Mouse (Mus musculus): ENCODE measurements at regions not wholly inside any gene's neighbourhood (a gene's known extent, or its start where the extent isn't known, plus 50 kb on each side); places are given as distances from the start of the nearest gene placed in this dataset.
A peak's percentile ranks its signal among the peaks of the same experiment; 100 is the strongest.

DNA sequence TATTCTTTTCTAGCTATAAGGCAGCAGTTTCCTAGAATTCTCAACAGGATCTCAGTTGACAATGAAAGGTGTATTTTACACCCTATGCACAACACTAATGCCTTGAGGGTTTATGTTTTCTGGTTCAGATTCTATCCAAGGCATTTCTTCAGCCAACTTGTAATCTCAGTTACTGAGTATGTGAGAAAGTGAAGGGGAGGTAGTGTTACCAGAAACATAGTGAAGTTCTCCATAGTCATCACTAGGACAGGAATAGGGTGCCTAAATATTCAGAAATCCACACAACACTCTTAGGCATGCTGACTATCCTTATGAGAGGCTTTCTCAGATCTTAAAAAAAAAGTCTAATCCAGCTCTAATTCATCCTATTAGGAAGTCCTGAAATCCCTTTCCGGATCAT lies 1228.2 kb upstream of the Cntnap5a start:
- DNase-seq, result no peak

DNA sequence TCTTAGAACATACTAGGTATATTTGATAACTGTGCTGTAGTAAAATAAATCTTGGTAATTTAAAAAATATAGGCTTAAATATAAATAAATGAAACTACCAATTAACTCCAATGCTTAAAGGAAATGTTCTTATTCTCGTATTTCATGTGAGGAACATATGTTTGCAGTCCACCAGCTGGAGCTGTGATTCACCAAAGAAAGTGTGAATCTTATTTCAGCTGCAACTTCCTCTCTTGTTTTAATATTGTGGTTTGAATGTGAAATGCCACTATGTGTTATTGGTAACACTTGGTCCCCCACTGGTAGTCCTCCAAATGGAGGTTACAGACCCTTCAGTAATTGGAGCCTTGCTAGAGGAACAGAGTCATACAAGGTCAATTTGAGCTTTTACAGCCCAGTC lies 1188.1 kb upstream of the Cntnap5a start:
- DNase-seq, result no peak

DNA sequence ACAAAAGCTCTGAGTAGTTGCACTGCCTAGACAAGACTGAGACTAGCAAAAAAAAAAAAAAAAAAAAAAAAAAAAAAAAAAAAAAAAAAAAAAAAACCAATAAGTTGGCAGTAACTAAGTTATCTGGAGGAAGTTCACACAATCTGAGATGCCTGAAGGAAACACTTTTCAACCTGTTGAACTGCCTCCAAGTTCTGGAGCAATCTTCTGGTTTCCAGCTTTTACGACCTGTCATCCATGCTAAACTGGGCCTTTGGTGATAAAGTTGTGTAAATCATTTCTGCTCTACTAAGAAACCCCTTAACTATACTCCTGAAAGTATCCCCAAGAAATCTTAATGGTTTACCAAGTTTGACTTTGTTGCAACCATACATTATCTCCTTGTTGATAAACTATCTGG lies 1168.8 kb upstream of the Cntnap5a start:
- DNase-seq, result no peak

DNA sequence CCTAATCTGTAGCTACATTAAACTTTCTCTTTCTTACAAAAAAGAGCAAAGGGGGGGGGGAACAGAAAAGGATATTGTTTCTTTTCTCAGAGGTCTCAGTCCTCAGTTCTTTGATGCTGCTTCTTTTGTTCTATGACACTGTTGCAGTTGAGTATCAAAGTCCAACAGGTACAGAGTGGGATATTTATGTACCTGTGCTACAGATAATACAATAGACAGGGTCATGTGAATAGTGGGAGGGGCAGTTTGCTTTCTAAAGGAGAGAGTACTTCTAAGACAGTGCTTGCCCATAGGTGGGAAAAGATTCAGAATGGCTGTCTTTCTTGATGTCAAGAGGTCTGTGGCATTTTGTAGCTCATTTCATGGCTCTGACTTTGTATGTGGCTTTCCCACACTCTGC lies 1164.7 kb upstream of the Cntnap5a start:
- no peak for DNase-seq

DNA sequence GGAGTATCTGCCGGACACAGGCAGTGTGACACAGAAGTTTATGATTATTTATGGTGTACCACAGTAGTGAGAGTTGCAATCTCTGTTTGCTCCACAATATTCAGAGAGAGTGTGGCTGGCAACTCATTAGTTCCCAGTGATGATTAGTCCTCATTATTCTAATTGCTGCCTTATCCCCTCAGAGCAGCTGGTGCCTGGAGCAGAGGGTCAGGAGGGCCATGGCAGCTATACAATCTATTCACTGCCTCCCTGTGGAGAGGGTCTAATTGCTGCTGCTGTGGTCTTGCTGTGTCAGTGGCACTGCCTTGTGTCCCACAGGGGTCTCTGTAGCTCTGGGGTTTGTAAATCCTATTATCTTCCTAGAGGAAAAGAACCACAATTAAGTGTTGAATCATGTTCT lies 1156.0 kb upstream of the Cntnap5a start:
- DNase-seq, result peak; percentile 29 to 57

DNA sequence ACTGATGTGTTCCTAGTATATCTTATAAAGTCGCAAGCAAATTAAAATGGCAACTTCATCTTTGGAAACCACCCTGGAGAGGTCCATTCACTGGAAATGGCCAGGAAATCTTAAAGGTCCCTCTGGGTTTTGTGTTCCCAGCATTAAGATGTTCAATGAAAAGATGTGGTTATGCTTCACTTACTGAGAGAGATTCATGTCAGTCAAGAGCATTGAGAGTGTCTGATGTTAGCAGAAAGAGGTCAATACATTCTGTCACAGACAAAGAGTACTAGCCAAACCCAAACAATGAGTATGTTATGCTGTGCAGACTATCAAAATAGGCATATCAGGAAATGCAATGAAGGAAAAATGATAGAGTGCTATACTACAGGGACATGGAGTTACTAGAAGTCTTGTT lies 1150.7 kb upstream of the Cntnap5a start:
- no peak for DNase-seq

DNA sequence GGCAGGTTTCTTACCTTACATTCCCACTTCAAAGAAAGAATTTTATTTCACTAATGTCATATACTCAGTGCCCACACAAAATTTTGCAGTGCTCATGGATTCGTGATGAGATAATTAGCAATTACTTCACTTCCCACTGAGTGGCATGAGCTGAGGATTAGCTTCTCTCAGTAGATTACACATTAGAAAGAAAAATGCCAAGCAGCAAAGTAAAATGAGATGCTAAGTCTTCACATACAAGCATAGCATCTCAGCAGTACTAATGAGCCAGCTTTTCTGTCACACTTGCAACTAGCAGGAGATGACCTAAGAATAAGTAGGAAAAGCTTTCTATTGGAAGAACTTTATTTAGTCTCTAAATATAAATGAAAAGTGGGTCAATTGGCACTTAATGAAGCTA lies 1137.6 kb upstream of the Cntnap5a start:
- no peak for DNase-seq

- no peak for DNase-seq
Measured at GRCm38 (mm10) chr1:114552719-114553118, 1131.8 kb upstream of the Cntnap5a start.

DNA sequence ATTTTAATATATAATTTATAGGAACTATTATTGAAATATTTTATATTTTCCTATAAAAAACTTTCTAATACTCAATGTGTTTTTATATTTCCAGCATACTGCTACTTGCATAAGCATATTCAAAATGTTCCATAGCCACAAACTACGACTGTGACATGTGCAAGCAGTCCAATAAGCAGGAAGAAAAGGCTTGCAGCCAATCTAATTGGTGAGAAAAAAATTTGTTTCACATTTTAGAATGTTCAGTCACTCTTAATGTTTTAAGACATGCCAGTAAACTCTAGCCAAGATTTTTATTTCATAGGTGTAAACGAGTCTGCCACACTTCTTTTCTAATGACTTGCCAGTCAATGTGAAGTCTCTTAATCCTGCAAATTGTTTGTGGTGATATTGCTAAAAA lies 1130.1 kb upstream of the Cntnap5a start:
- no peak for DNase-seq
